Mouse (Mus musculus) cerebellum, adult 11-12 months (tissue): ENCODE data around the gene Amotl1.

ENCODE experiments used
- DNase-seq: peaks from one replicate; pipeline ENCODE4 v3.0.0; 2022

Gene Amotl1

GRCm38 (mm10) chr9:14534833-14535456, 109.9 kb downstream of the Amotl1 start:
- DNase-seq: no peak

- DNase-seq: no peak
Observed at GRCm38 (mm10) chr9:14533659-14534058, 111.2 kb downstream of the Amotl1 start.

GRCm38 (mm10) chr9:14532283-14532682, 112.6 kb downstream of the Amotl1 start:
- DNase-seq: no peak

- DNase-seq: no peak
Observed at GRCm38 (mm10) chr9:14530004-14530403, 114.9 kb downstream of the Amotl1 start.

- peak; percentile 47 for DNase-seq
Observed at GRCm38 (mm10) chr9:14523408-14524043, 121.3 kb downstream of the Amotl1 start.

GRCm38 (mm10) chr9:14521695-14522094, 123.2 kb downstream of the Amotl1 start:
- DNase-seq: no peak

- no peak for DNase-seq
Observed at GRCm38 (mm10) chr9:14520971-14521670, 123.7 kb downstream of the Amotl1 start.

GRCm38 (mm10) chr9:14518105-14518504, 126.8 kb downstream of the Amotl1 start:
- DNase-seq: no peak

- no peak for DNase-seq
Observed at GRCm38 (mm10) chr9:14517296-14517695, 127.6 kb downstream of the Amotl1 start.

GRCm38 (mm10) chr9:14512633-14513445, 132.0 kb downstream of the Amotl1 start:
- DNase-seq: no peak

GRCm38 (mm10) chr9:14500916-14501424, 143.9 kb downstream of the Amotl1 start:
- no peak for DNase-seq

- peak; percentile 96 for DNase-seq
Observed at GRCm38 (mm10) chr9:14500023-14500915, 144.6 kb downstream of the Amotl1 start, which contains the start of the genes Kdm4d and Cwc15. Gene Kdm4d, minus strand, starts transcription at chr9:14500482. Gene Cwc15, plus strand, starts transcription at chr9:14500617.

- DNase-seq: no peak
Observed at GRCm38 (mm10) chr9:14498896-14499705, 145.8 kb downstream of the Amotl1 start.
